Mouse (Mus musculus): ENCODE results near the gene Snx29.
"Not testable (repeated sequence)": the region's sequence is repeated elsewhere in the genome, so short reads cannot be mapped to it uniquely, and the experiment has no call there.

Snx29 gene

DNA sequence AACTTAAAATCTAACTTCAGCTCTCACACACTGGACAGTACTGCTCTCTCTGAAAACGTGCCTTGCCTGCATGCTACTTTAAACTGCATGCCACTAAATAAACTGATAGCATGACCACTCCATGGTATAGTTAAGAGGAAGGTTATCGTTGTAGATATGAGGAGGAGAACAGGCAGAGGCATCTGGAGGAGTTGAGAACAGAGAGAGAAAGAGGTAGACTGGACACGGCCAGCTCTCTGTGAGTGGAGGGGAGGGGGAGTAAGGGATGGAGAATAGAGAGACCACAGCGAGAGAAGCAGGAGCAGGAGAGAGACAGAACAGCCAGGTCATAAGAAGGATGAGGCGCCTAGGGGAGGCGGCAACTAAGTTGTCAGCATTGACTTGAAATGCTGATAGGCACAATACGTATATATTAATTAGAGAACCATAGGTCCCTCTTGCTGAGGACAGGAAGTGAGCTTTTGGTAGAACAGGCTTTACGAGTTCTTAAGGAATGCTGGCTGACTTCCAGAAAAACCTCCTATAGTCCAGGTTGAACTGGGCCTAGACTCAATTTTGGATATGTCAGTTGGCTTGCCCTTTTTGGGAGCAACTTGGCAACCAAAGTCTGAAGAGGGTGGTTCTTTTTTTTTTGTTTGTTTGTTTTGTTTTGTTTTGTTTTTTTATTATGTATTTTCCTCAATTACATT is 85.4 kb downstream of the Snx29 start:
- peak in 1 of 2 experiments; percentile 27 for DNase-seq (ENCODE audit: low spot score in 2 of 2)

DNA sequence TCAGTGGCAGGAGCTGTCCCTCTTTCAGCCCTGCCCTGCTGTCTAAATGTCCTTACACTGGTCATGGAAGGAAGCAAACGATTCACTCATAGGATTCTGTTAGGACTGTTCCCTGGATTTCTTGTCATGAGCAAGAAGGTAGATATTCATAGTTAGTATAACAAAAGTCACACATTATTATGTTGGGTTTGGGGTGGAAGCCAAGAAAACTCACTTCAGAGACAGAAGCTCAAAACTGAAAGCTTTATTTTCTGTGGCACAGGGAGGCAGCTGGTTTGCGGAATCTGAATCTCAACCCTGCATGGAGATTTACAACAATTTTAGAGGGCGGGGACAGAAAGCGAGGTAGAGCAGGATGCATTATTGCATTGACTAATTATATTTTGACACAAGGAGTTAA is 86.0 kb downstream of the Snx29 start:
- DNase-seq (ENCODE audit: low spot score in 2 of 2), result no peak

- DNase-seq (ENCODE audit: low spot score in 2 of 2), result no peak
These were observed 91.9 kb downstream of the Snx29 start for GRCm38 (mm10) chr16:11414631-11415030.

DNA sequence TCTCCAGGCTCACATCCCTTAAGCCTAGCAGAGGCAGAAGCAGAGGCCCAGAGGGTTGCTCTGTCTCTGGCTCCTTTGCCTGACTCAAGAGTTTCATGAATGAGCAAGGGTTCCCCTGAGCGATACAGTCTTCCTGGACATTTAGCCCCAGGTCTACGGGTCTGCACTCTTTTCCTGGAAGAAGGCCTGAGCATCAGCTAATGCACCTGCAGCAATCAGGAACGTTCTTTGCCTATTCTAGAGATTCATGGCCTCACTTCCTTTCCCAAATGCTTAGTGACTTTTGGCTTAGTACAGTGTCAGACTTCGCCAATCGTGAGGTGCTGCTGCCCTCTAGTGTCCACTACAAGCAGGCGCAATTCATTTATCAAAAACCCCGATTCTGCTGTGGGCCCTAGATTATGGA is 95.5 kb downstream of the Snx29 start:
- DNase-seq (ENCODE audit: low spot score in 2 of 2), result peak; percentile 30 to 35

DNA sequence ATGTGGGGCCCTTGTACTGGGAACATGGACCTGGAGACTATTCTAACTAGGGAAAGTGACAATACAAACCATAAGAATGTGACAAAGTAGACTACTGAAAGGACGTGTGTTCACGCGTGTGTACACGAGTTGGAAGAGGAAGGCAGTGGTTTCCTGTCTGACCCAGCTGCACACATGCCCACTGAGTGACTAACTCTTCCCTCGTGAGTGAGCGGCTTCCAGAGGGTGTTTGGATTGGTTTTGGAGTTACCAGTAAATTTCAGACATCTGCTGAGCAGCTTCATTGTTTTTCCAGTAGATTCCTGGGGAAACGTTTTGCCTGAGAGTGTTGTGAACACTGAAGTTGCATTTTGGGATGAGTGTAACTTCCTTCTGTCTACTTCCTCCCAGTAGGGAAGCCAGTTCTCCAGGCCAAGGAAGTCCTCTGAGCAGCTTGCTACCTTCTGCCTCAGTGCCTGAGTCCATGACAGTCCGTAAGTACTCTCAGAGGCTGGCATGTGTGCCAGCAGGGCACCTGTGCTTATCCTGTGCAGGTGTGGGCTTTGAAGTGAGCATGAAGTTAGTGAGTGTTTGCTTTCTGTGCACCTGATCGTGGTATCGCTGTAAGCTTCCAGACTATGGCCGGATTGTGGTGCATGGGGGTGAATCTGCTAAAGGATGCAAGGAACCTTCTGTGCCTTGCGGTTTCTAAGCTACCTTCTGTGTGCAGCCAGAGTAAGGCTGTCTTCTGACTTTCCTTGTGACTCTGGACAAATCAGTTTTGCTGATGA is 97.8 kb downstream of the Snx29 start:
- no peak for DNase-seq (ENCODE audit: low spot score in 2 of 2)

DNA sequence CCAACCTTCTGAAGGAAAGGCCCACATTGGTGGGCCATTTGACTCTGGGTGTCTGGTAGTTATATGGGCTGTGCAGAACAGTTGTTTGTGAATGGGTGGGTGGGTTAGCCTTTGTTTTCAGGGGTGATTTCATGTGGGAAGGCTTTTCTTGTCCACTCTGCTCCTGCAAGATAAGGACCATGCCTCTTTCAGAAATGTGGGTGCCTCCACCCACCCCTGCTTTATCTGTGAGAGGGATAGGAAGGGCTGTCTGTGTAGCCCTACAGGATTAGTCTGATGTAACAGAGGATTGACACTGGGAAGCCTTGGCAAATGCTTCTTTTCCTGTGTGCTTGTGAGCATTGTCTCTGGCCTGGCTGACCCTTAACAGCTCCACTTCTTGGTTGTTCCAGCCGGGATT is 99.5 kb downstream of the Snx29 start:
- DNase-seq (ENCODE audit: low spot score in 2 of 2), result no peak

DNA sequence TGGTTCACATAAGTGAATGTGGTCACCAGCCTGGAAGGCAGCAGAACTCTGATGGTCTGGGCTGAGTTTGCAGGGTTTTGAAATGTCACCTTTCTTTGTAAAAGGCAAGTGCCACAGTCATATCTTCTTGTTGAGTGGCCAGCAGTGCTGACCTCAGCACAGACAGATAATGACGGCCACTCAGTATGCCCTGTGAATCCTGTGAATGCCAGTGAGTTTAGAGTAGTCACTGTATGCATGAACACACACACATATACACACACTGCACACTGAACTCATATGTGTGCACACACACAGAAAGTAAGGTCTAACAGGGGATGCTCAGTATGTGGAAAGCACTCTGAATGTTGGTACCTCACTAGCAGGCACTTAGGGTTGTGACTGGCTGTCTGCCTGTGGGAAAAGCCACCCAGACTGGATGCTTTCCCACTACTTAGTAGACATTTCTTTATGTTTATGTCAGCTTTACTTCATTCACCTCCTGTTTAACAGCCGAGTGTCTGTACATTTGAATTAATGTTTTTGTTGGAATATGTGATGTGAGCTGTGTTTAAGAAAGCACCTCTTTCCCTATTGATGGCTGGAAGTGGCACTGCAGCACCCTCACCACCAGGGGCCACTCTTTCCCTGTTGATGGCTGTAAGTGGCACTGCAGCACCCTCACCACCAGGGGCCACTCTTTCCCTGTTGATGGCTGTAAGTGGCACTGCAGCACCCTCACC is 100.3 kb downstream of the Snx29 start:
- no peak for DNase-seq (ENCODE audit: low spot score in 2 of 2)

GRCm38 (mm10) chr16:11423611-11424297 is 101.0 kb downstream of the Snx29 start:
- DNase-seq (ENCODE audit: low spot score in 2 of 2), result not testable (repeated sequence)

- no peak for DNase-seq (ENCODE audit: low spot score in 2 of 2)
These were observed 101.9 kb downstream of the Snx29 start for GRCm38 (mm10) chr16:11424568-11425145.

GRCm38 (mm10) chr16:11425279-11425678 is 102.6 kb downstream of the Snx29 start:
- DNase-seq (ENCODE audit: low spot score in 2 of 2), result no peak

GRCm38 (mm10) chr16:11426810-11427537 is 104.3 kb downstream of the Snx29 start:
- DNase-seq (ENCODE audit: low spot score in 2 of 2), result no peak

DNA sequence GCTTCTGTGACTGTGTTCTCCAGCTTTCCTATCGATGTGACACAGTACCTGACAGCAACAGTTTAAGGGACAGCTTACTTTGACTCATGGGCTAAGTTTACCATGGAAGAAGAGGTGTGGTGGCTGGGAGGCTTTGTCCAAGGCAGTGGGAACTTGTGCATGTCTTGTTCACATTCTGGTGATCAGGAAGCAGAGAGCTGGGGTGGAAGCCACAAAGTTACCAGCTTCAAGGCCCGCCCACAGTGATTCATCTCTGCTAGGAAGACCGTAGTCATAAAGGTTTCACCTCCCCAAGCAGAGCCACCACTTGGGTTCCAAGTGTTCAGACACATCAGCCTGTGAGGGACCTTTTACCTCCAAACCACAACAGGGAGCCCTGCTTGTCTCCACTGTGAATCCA is 107.1 kb downstream of the Snx29 start:
- DNase-seq (ENCODE audit: low spot score in 2 of 2), result no peak

- no peak for DNase-seq (ENCODE audit: low spot score in 2 of 2)
These were observed 107.8 kb downstream of the Snx29 start for GRCm38 (mm10) chr16:11430520-11430919.

- no peak for DNase-seq (ENCODE audit: low spot score in 2 of 2)
These were observed 111.1 kb downstream of the Snx29 start for GRCm38 (mm10) chr16:11433779-11434178.

- no peak for DNase-seq (ENCODE audit: low spot score in 2 of 2)
These were observed 114.9 kb downstream of the Snx29 start for GRCm38 (mm10) chr16:11437641-11438040.

- no peak for DNase-seq (ENCODE audit: low spot score in 2 of 2)
These were observed 116.7 kb downstream of the Snx29 start for GRCm38 (mm10) chr16:11439417-11439816.

- DNase-seq (ENCODE audit: low spot score in 2 of 2), result no peak
These were observed 118.9 kb downstream of the Snx29 start for GRCm38 (mm10) chr16:11441616-11442015.

DNA sequence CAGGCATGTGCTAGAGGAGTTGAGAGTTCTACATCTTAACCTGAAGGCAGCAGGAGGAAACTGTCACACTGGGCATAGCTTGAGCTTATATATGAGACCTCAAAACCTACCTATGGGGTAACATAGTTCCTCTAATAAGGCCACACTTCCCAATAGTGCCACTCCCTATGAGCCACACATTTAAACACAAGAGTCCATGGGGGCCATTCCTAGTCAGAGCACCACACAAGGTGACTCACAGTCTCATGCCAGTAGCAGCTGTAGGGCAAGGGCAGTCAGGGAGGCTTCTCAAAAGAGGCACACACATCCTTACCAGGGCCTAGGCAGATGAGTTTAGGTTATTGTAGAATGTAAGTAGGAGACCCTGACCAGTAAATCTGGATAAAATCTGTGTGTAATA is 119.8 kb downstream of the Snx29 start:
- no peak for DNase-seq (ENCODE audit: low spot score in 2 of 2)

DNA sequence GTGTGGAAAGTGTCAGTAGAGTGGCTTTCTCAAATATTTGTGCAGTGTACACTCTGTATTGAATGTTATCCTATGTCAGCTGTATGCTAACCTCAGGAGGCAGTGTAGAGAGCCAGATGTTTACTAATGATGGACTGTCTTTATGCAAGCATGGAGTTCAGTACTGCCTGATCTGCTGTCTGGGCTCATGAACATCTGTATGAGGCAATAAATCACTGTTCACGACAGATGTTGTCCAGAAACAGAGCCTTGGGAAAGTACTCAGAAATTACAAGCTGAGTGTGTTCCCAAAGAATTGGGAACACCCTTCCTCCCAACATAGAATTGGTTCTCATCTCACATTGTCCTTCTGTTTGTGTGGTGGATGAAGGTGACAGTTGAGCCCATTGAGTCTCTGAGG is 121.9 kb downstream of the Snx29 start:
- DNase-seq (ENCODE audit: low spot score in 2 of 2), result no peak

- no peak for DNase-seq (ENCODE audit: low spot score in 2 of 2)
These were observed 124.3 kb downstream of the Snx29 start for GRCm38 (mm10) chr16:11446977-11447376.

- no peak for DNase-seq (ENCODE audit: low spot score in 2 of 2)
These were observed 125.2 kb downstream of the Snx29 start for GRCm38 (mm10) chr16:11447905-11448304.

Data from urinary bladder, postnatal 36 days (tissue).